Mouse (Mus musculus) olfactory bulb, adult 2 months (tissue): Measurements from ENCODE around the gene Mecr.

Experiments used
- CTCF ChIP-seq: fragments of 200-500 bp; IDR thresholded peaks from 2 replicates; pipeline ENCODE4 v1.5.1; 2012; ENCODE audit warnings: low read depth, mild to moderate bottlenecking, low read length, moderate library complexity; ENCODE audit not compliant: insufficient read depth
- POLR2A ChIP-seq: fragments of 200-500 bp; IDR thresholded peaks from 2 replicates; pipeline ENCODE4 v1.6.1; 2012; ENCODE audit warnings: mild to moderate bottlenecking, low read depth, low read length, moderate library complexity; ENCODE audit not compliant: insufficient read depth

GRCm38 (mm10) chr4:131910237-131910994 is 67.1 kb downstream of the Mecr start:
- no peak for TF ChIP-seq POLR2A
- TF ChIP-seq CTCF = peak; percentile 3; the same call in 1 of the 2 replicates
